Mouse (Mus musculus): ENCODE measurements at regions not wholly inside any gene's neighbourhood (a gene's known extent, or its start where the extent isn't known, plus 50 kb on each side); places are given as distances from the start of the nearest gene placed in this dataset.

DNA sequence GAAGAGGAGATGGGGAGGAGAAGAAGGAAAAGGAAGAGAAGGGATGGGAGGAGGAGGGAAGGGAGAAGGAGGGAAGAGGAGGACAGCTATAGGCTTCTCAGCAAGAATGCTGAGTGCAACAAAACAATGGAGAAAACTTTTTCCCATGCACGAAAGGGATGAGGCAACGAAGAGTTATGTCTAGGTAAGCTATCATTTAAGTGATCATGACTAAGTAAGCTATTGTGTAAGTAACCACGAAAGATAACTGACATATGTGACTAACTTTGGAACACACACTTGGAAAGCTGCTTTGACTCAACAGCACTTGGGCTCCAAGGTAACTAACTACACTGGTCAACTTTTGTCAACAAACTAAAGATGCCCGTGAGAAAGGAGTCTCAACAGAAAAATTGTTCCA lies 50.9 kb upstream of the Fstl1 start:
- ChIA-PET CTCF (no interaction called here), POLR2A (interaction anchor here in 1 of 4 experiments (0.7 kb wide), 1 partner anchor 147 kb away, joined by 3 read pairs; no protein-coding TSS in a partner anchor)

DNA sequence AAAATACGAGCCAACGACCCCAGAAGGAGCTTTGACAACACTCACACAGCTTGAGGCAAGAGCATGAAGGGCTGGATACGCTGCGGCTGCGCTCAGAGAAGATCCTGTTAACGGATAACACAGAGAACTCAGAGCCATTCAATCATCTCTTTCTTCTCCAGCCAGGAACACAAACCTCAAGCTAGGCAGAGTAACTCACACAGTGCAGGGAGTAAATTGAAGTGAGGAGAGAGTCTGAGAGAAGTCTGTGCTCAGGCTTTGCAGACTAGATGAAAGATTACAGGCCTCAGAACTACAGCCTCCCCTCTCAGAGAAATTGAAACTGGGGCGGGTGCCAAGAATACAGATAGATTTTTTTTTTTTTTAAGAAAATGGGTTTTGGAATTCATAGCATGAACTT lies 60.9 kb upstream of the Ndufb4 start:
- ChIA-PET CTCF (interaction anchor here in 1 of 4 experiments (0.8 kb wide), 1 partner anchor 24 kb away, joined by 4 read pairs; no protein-coding TSS in a partner anchor), POLR2A (no interaction called here)

DNA sequence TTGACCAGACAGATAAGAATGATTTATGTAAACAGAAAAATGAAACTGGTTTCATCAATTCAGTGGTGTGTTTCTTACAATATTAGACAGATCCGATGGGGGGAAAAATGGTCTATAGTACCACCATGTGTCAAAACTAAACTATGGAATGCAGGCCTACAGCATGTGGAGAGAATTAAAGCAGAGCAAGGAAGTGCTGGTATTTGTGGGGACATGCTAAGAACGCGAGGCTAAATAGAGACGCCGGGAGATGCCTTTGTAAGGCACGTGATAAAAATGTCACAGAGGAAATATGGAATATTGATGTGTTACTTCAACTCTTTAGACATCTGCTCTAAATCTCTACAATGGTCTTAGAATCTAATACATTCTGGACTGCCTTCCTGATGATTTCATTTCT lies 60.0 kb upstream of the Ndufb4 start:
- CTCF ChIA-PET = no interaction called here
- POLR2A ChIA-PET = no interaction called here

DNA sequence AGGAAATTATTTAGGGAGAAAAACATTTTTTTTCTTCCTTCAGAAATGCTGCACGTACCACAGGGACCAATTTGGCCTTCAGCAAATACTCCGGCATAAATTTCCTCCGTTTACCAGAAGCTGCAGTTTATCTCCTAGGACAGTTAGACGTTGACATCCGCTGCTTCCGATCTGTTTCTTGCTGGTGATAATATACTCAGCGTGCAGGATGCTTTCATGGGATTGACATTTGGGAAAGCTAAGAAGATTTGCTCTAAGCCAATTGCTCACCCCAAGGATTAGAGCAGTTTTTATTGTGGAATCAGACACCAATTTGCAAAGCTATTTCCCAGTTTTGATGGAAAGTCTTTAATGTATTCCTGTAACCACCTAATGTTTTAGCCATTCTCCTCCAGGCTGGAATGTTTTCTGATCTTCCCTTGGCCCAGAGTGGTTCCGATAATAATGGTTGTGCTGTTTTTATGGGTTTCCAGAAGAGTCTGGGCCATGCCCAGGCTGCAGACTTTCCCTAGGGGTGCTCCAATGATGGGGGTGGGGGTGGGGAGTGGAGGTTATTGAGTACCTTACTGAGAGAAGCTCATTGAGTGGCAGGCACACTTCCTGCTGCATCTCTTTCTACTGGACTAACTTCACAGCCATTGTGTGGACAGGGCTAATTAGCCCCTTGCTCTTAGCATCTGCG lies 52.1 kb upstream of the Ndufb4 start:
- ChIA-PET CTCF (no interaction called here), POLR2A (interaction anchor here in 1 of 4 experiments (0.6 kb wide), 1 partner anchor 85 kb away, joined by 3 read pairs; no protein-coding TSS in a partner anchor)

DNA sequence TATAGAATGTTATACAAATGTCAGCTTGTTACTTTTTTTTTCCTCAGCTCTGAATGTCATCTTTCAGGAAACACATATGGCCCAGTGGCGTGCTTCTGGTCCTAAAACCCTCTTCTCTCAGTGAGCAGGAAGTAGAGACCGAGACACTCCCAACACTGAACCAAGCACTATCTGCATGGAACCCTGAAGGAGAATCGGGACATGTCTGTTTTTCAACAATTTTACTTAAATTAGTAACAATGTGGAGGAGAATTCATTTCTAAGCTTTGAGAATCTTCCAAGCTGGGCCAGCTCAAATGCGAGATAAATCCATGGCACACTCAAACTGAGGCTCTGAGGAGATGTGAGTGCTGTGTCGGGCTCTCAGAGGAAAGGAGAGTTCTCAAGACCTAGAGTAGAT lies 51.0 kb upstream of the Ndufb4 start:
- POLR2A ChIA-PET = no interaction called here
- CTCF ChIA-PET = interaction anchor here in 2 of 4 experiments (1.1 to 1.4 kb wide), 2 partner anchors 17 to 18 kb away, joined by 3 to 4 read pairs; no protein-coding TSS in a partner anchor

DNA sequence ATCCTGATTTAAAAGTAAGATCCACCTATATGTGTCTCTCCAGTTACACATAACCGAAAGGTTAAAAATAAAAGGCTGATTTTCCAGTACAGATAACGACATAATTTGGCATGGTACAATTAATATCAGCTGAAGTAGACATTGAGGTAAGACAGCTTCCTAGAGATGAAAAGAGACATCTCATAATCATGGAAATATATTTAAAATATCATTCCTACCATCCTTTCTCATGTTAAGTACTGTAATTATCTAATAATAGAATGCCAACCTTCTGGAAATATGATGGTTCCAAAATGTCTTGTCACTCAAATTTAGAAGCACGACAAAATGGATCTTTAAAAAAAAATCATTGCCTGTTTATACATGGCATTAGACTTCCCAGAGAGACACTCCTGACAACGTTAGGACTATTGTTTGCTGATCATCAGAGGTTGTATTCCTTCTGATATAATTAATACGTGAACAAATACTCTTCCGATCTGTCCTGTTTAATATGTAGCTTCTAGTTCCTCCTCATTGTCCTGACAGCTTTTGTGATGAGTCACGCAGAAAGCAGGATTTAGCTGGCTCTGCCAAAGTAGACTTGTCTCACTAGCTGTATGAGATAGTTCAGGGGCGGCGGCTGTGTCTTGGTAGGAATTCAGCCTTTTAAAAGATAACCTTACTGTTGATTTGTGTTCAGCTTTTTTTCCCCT lies 50.4 kb upstream of the Ndufb4 start:
- CTCF ChIA-PET = interaction anchor here in 2 of 4 experiments (0.5 to 1.4 kb wide), 4 partner anchors 17 to 1665 kb away, joined by 3 to 5 read pairs (median 4); no protein-coding TSS in a partner anchor
- POLR2A ChIA-PET = interaction anchor here in 1 of 4 experiments (0.5 kb wide), 1 partner anchor 109 kb away, joined by 7 read pairs; no protein-coding TSS in a partner anchor

Measured in embryonic stem cell, embryonic (primary cell).